Mouse (Mus musculus) kidney, embryonic 14.5 days (tissue): ENCODE measurements around the gene Cdx2. TPM values are rescaled to one million over a fixed set of nuclear protein-coding genes. Genes with fewer than 3 reads are reported as not detected.

Source experiments
- ATAC-seq: fragments of 200-750 bp; cut with Nextera tagmentation; 2 replicates; pipeline ENCODE4 v1.8.0; 2017; ENCODE audit warnings: moderate number of reproducible peaks, mild to moderate bottlenecking, moderate TSS enrichment, moderate library complexity; ENCODE audit not compliant: low FRiP score, low TSS enrichment
- H3K27ac ChIP-seq: fragments of 300-500 bp; sonication (generic); 2 replicates; pipeline ENCODE4 v1.5.1; 2014; ENCODE audit warnings: low read depth, mild to moderate bottlenecking, low read length, moderate library complexity, mixed read lengths
- H3K27me3 ChIP-seq: fragments of 300-500 bp; sonication (generic); 2 replicates; pipeline ENCODE4 v1.6.1; 2014; ENCODE audit warnings: mild to moderate bottlenecking, low read length; ENCODE audit not compliant: control insufficient read depth, insufficient read depth
- H3K36me3 ChIP-seq: fragments of 300-500 bp; sonication (generic); 2 replicates; pipeline ENCODE4 v1.6.1; 2014; ENCODE audit warnings: low read length, mixed read lengths; ENCODE audit not compliant: control insufficient read depth, insufficient read depth
- H3K4me1 ChIP-seq: fragments of 300-500 bp; sonication (generic); 2 replicates; pipeline ENCODE4 v1.6.1; 2014; ENCODE audit warnings: low read length, mixed read lengths; ENCODE audit not compliant: control insufficient read depth, insufficient read depth
- H3K4me2 ChIP-seq: fragments of 300-500 bp; sonication (generic); replicated peaks from 2 replicates; pipeline ENCODE4 v1.6.1; 2014; ENCODE audit warnings: low read depth, mild to moderate bottlenecking, low read length
- H3K4me3 ChIP-seq: fragments of 300-500 bp; sonication (generic); 2 replicates; pipeline ENCODE4 v1.5.1; 2014; ENCODE audit warnings: mild to moderate bottlenecking, low read length
- H3K9ac ChIP-seq: fragments of 300-500 bp; sonication (generic); 2 replicates; pipeline ENCODE4 v1.6.1; 2014; ENCODE audit warnings: low read depth, mild to moderate bottlenecking, low read length, moderate library complexity
- H3K9me3 ChIP-seq: fragments of 300-500 bp; sonication (generic); 2 replicates; pipeline ENCODE4 v1.6.1; 2016; ENCODE audit warnings: low read length; ENCODE audit not compliant: control insufficient read depth
- WGBS: fragments of 180-500 bp; shearing (Covaris S2); extraction: QIAGEN DNeasy Blood & Tissue Kit; methylation state at CpG from one replicate; pipeline ENCODE4 v1.1.7; 2014; 5-methylcytosine and 5-hydroxymethylcytosine counted together
- microRNA-seq: library from miRNA; unstranded; fragments of <30 nt; microRNA quantifications from one replicate; pipeline ENCODE4, GENCODE M21; 2016
- polyA plus RNA-seq: library from polyadenylated mRNA; unstranded; fragments of >200 nt; fragmentation: Nextera tagmentation; extraction: Ambion mirVana; gene quantifications from 2 replicates; pipeline ENCODE4 v1.2.1, GENCODE M21; 2014

Gene Cdx2
- polyA plus RNA-seq, 1 experiment from 2014 or later, result not detected

DNA sequence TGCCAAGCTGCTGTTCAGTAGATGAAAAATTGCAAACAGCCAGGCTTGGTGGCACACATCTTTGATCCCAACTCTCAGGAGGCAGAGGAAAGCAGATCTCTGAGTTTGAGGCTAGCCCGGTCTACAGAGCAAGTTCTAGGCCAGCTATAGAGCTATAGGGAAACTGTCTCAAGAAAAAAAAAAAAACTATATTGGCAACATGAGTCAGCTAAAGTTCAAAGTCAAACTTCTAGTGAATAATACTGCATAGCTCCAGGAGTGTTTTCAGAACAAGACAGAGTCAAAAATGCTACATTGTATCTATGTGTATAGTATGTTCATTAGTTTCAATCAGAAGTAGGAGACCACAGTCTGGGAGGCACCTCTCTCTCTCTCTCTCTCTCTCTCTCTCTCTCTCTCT lies 46.9 kb downstream of the Cdx2 start:
- H3K36me3 ChIP-seq, result no peaks in the 10 kb centered on the region
- no peaks in the 10 kb centered on the region for H3K4me1 ChIP-seq
- H3K27ac ChIP-seq, result no peak overlapping the region
- peaks cover 21% of the 10 kb centered on the region for H3K27me3 ChIP-seq
- H3K9ac ChIP-seq, result no peak overlapping the region
- no peak overlapping the region for H3K4me2 ChIP-seq
- ATAC-seq, result no peak
- WGBS, result 95% methylated on average over 1 of the region's 1 CpGs
- no peaks in the 10 kb centered on the region for H3K9me3 ChIP-seq
- no peak overlapping the region for H3K4me3 ChIP-seq

Small RNAs within 50 kb of the gene (microRNA-seq; reads per million reads assigned to microRNA genes)
- gene Mir7k, result not detected

Other genes with a start within 250 kb of the Cdx2 start
- gene Lnx2, start 230.7 kb downstream of the Cdx2 start, polyA plus RNA-seq, result 10.8 and 14.4 TPM in 2 replicates
- 146 and 173 TPM in 2 replicates for gene Polr1d, start 230.2 kb downstream of the Cdx2 start, polyA plus RNA-seq
- not detected in 2 replicates for gene Gsx1, start 118.6 kb downstream of the Cdx2 start, polyA plus RNA-seq
- 0.19 TPM in 1 of 2 replicates, not detected in the other for gene Pdx1, start 37.3 kb downstream of the Cdx2 start, polyA plus RNA-seq
- gene Urad, start 15.2 kb upstream of the Cdx2 start, polyA plus RNA-seq, result not detected in 2 replicates
- gene Flt3, start 93.2 kb upstream of the Cdx2 start, polyA plus RNA-seq, result not detected in 2 replicates
- 88.9 and 102 TPM in 2 replicates for gene Pan3, start 122.9 kb upstream of the Cdx2 start, polyA plus RNA-seq